Mouse (Mus musculus) cortical plate, adult 2 months (tissue): ENCODE results near the gene Ssbp4.

ENCODE experiments used
- CTCF ChIP-seq: fragments of 200-500 bp; IDR thresholded peaks from 2 replicates; pipeline ENCODE4 v1.5.1; 2011; ENCODE audit warnings: mild to moderate bottlenecking, control low read depth, low read length; ENCODE audit not compliant: insufficient read depth; ENCODE audit errors: extremely low read depth
- POLR2A ChIP-seq: fragments of 200-500 bp; IDR thresholded peaks from 2 replicates; pipeline ENCODE4 v1.6.1; 2011; ENCODE audit warnings: mild to moderate bottlenecking, low read length, control low read depth; ENCODE audit not compliant: insufficient read depth; ENCODE audit errors: extremely low read depth

DNA sequence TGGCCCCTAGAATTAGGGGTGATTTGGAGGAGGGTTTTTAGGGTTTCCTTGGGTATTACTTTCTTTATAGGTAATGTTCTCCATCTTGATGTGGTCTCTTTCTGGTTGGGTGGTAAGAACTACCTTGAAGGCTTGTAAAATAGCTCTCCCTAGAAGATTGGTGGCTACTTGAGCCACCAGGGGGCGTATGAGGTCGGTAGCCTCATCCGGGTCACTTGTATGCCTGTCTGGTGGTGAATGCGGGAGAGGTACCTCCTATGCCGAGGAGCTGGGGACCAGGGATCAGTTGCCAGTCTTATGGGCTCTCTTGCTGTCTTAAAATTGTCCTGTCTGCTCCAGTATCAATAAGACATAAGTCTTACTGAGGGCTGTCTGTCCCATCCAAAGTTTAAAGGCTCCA lies 16.4 kb upstream of the Ssbp4 start:
- TF ChIP-seq POLR2A (no peak), CTCF (peak; percentile 29; the same call in 1 of the 2 replicates)
